Mouse (Mus musculus): ENCODE data around the gene Tex46. TPM values are rescaled to one million over a fixed set of nuclear protein-coding genes. Genes with fewer than 3 reads are reported as not detected.

Gene Tex46
- total and polyA plus RNA-seq, 2 experiments: not detected

- Histone ChIP-seq H3K27ac (replicated peaks; ENCODE audit: insufficient read depth, low read depth, low read length) (no peak overlapping the region), H3K79me2 (ENCODE audit: control insufficient read depth, insufficient read depth, low read length) (no peaks in the 10 kb centered on the region), H3K36me3 (ENCODE audit: control insufficient read depth, insufficient read depth, low read length) (no peaks in the 10 kb centered on the region), H3K4me1 (ENCODE audit: control insufficient read depth, insufficient read depth, low read length) (no peaks in the 10 kb centered on the region), H3K9ac (ENCODE audit: low read depth, low read length) (no peak overlapping the region), H3K27me3 (ENCODE audit: control insufficient read depth, insufficient read depth, low read length) (no peaks in the 10 kb centered on the region), H3K4me3 (ENCODE audit: insufficient read depth, low read depth, low read length) (no peak overlapping the region)
- no peak for DNase-seq (ENCODE audit: extremely low read depth, low read depth, low spot score)
- no peak for TF ChIP-seq CTCF (IDR thresholded peaks at IDR 0.05; ENCODE audit: low read depth, low read length)
- TF ChIP-seq POLR2A (IDR thresholded peaks at IDR 0.05; ENCODE audit: extremely low read depth, insufficient read depth, low read length): no peak
- 73% methylated on average over 11 of the region's 11 CpGs for WGBS
These were observed 42.3 kb downstream of the Tex46 start for GRCm38 (mm10) chr4:136652528-136652910.

- TF ChIP-seq POLR2A (IDR thresholded peaks at IDR 0.05; ENCODE audit: extremely low read depth, insufficient read depth, low read length) (no peak), CTCF (IDR thresholded peaks at IDR 0.05; ENCODE audit: low read depth, low read length) (no peak)
- no peak overlapping the region for H3K27ac ChIP-seq (replicated peaks; ENCODE audit: insufficient read depth, low read depth, low read length)
- no peaks in the 10 kb centered on the region for H3K36me3 ChIP-seq (ENCODE audit: control insufficient read depth, insufficient read depth, low read length)
- H3K4me3 ChIP-seq (ENCODE audit: insufficient read depth, low read depth, low read length): no peak overlapping the region
- no peak for DNase-seq (ENCODE audit: extremely low read depth, low read depth, low spot score)
- H3K4me1 ChIP-seq (ENCODE audit: control insufficient read depth, insufficient read depth, low read length): no peaks in the 10 kb centered on the region
- no peak overlapping the region for H3K9ac ChIP-seq (ENCODE audit: low read depth, low read length)
- H3K79me2 ChIP-seq (ENCODE audit: control insufficient read depth, insufficient read depth, low read length): no peaks in the 10 kb centered on the region
- no peaks in the 10 kb centered on the region for H3K27me3 ChIP-seq (ENCODE audit: control insufficient read depth, insufficient read depth, low read length)
- WGBS: 77% methylated on average over 6 of the region's 6 CpGs
These were observed 42.8 kb downstream of the Tex46 start for GRCm38 (mm10) chr4:136653019-136653418.

GRCm38 (mm10) chr4:136653692-136654234 lies 43.5 kb downstream of the Tex46 start:
- no peak for DNase-seq (ENCODE audit: extremely low read depth, low read depth, low spot score)
- H3K9ac ChIP-seq (ENCODE audit: low read depth, low read length): no peak overlapping the region
- no peaks in the 10 kb centered on the region for H3K4me1 ChIP-seq (ENCODE audit: control insufficient read depth, insufficient read depth, low read length)
- no peaks in the 10 kb centered on the region for H3K36me3 ChIP-seq (ENCODE audit: control insufficient read depth, insufficient read depth, low read length)
- no peaks in the 10 kb centered on the region for H3K79me2 ChIP-seq (ENCODE audit: control insufficient read depth, insufficient read depth, low read length)
- 72% methylated on average over 10 of the region's 10 CpGs for WGBS
- H3K4me3 ChIP-seq (ENCODE audit: insufficient read depth, low read depth, low read length): no peak overlapping the region
- no peak for TF ChIP-seq POLR2A (IDR thresholded peaks at IDR 0.05; ENCODE audit: extremely low read depth, insufficient read depth, low read length)
- TF ChIP-seq CTCF (IDR thresholded peaks at IDR 0.05; ENCODE audit: low read depth, low read length): no peak
- H3K27ac ChIP-seq (replicated peaks; ENCODE audit: insufficient read depth, low read depth, low read length): no peak overlapping the region
- H3K27me3 ChIP-seq (ENCODE audit: control insufficient read depth, insufficient read depth, low read length): no peaks in the 10 kb centered on the region

- 73% methylated on average over 3 of the region's 3 CpGs for whole genome bisulfite sequencing
- Histone ChIP-seq H3K4me3 (ENCODE audit: insufficient read depth, low read depth, low read length) (no peak overlapping the region), H3K27me3 (ENCODE audit: control insufficient read depth, insufficient read depth, low read length) (no peaks in the 10 kb centered on the region), H3K4me1 (ENCODE audit: control insufficient read depth, insufficient read depth, low read length) (no peaks in the 10 kb centered on the region), H3K36me3 (ENCODE audit: control insufficient read depth, insufficient read depth, low read length) (no peaks in the 10 kb centered on the region), H3K27ac (replicated peaks; ENCODE audit: insufficient read depth, low read depth, low read length) (no peak overlapping the region), H3K9ac (ENCODE audit: low read depth, low read length) (no peak overlapping the region), H3K79me2 (ENCODE audit: control insufficient read depth, insufficient read depth, low read length) (no peaks in the 10 kb centered on the region)
- DNase-seq (ENCODE audit: extremely low read depth, low read depth, low spot score): no peak
- no peak for TF ChIP-seq POLR2A (IDR thresholded peaks at IDR 0.05; ENCODE audit: extremely low read depth, insufficient read depth, low read length)
- no peak for TF ChIP-seq CTCF (IDR thresholded peaks at IDR 0.05; ENCODE audit: low read depth, low read length)
These were observed 47.7 kb downstream of the Tex46 start for GRCm38 (mm10) chr4:136657914-136658313.

Other genes starting within 250 kb of the Tex46 start
- not detected in 2 replicates for gene Htr1d, start 186.9 kb upstream of the Tex46 start, total RNA-seq (2014; rRNA removed)
- gene Htr1d, start 186.9 kb upstream of the Tex46 start, polyA plus RNA-seq (2012; rRNA removed): 0.82 TPM in 1 of 2 replicates, not detected in the other
- gene 6030445D17Rik, start 148.2 kb upstream of the Tex46 start, total RNA-seq (2014; rRNA removed): 0.07 and 0.18 TPM in 2 replicates
- 0.11 and 0.15 TPM in 2 replicates for gene 6030445D17Rik, start 148.2 kb upstream of the Tex46 start, polyA plus RNA-seq (2012; rRNA removed)
- 6.8 and 8.1 TPM in 2 replicates for gene Luzp1, start 140.7 kb upstream of the Tex46 start, total RNA-seq (2014; rRNA removed)
- gene Luzp1, start 140.7 kb upstream of the Tex46 start, polyA plus RNA-seq (2012; rRNA removed): 2.5 and 3.3 TPM in 2 replicates
- gene Kdm1a, start 7.7 kb upstream of the Tex46 start, total RNA-seq (2014; rRNA removed): 10.0 and 10.9 TPM in 2 replicates
- gene Kdm1a, start 7.7 kb upstream of the Tex46 start, polyA plus RNA-seq (2012; rRNA removed): 6.7 and 8.8 TPM in 2 replicates
- not detected in 2 replicates for gene Lactbl1, start 12.2 kb downstream of the Tex46 start, total RNA-seq (2014; rRNA removed)
- gene Lactbl1, start 12.2 kb downstream of the Tex46 start, polyA plus RNA-seq (2012; rRNA removed): not detected in 2 replicates
- 0.20 and 0.37 TPM in 2 replicates for gene Ephb2, start 225.6 kb downstream of the Tex46 start, total RNA-seq (2014; rRNA removed)
- 0.18 and 0.27 TPM in 2 replicates for gene Ephb2, start 225.6 kb downstream of the Tex46 start, polyA plus RNA-seq (2012; rRNA removed)

All from liver, adult 2 months (tissue).